Mouse (Mus musculus) midbrain, embryonic 15.5 days (tissue): ENCODE data around the gene Prkag2. TPM values are rescaled to one million over a fixed set of nuclear protein-coding genes. Genes with fewer than 3 reads are reported as not detected.

Source experiments
- ATAC-seq: fragments of 200-750 bp; cut with Nextera tagmentation; replicated peaks from 2 replicates; pipeline ENCODE4 v1.8.0; 2017; ENCODE audit warnings: moderate TSS enrichment
- H3K27ac ChIP-seq: fragments of 300-500 bp; sonication (generic); 2 replicates; pipeline ENCODE4 v1.5.1; 2015; ENCODE audit warnings: mild to moderate bottlenecking, inconsistent platforms
- H3K27me3 ChIP-seq: fragments of 300-500 bp; sonication (generic); replicated peaks from 2 replicates; pipeline ENCODE4 v1.6.1; 2015; ENCODE audit warnings: inconsistent platforms
- H3K36me3 ChIP-seq: fragments of 300-500 bp; sonication (generic); replicated peaks from 2 replicates; pipeline ENCODE4 v1.6.1; 2015; ENCODE audit warnings: inconsistent platforms
- H3K4me1 ChIP-seq: fragments of 300-500 bp; sonication (generic); 2 replicates; pipeline ENCODE4 v1.6.1; 2015; ENCODE audit warnings: inconsistent platforms
- H3K4me2 ChIP-seq: fragments of 300-500 bp; sonication (generic); 2 replicates; pipeline ENCODE4 v1.6.1; 2015; ENCODE audit warnings: inconsistent platforms, mild to moderate bottlenecking, moderate library complexity
- H3K4me3 ChIP-seq: fragments of 300-500 bp; sonication (generic); 2 replicates; pipeline ENCODE4 v1.5.1; 2015; ENCODE audit warnings: mild to moderate bottlenecking, inconsistent platforms
- H3K9ac ChIP-seq: fragments of 300-500 bp; sonication (generic); 2 replicates; pipeline ENCODE4 v1.6.1; 2015; ENCODE audit warnings: mild to moderate bottlenecking, inconsistent platforms
- H3K9me3 ChIP-seq: fragments of 300-500 bp; sonication (generic); 2 replicates; pipeline ENCODE4 v1.6.1; 2016; ENCODE audit warnings: inconsistent platforms
- WGBS: fragments of 180-500 bp; shearing (Covaris S2); methylation state at CpG from one replicate; pipeline ENCODE4 v1.1.7; 2015; ENCODE audit warnings: mixed read lengths; 5-methylcytosine and 5-hydroxymethylcytosine counted together
- polyA plus RNA-seq: library from polyadenylated mRNA; unstranded; fragments of >200 nt; fragmentation: Nextera tagmentation; extraction: Ambion mirVana; gene quantifications from 2 replicates; pipeline ENCODE4 v1.2.1, GENCODE M21; 2015

Gene Prkag2
- polyA plus RNA-seq, 1 experiment from 2014 or later: 102 TPM

DNA sequence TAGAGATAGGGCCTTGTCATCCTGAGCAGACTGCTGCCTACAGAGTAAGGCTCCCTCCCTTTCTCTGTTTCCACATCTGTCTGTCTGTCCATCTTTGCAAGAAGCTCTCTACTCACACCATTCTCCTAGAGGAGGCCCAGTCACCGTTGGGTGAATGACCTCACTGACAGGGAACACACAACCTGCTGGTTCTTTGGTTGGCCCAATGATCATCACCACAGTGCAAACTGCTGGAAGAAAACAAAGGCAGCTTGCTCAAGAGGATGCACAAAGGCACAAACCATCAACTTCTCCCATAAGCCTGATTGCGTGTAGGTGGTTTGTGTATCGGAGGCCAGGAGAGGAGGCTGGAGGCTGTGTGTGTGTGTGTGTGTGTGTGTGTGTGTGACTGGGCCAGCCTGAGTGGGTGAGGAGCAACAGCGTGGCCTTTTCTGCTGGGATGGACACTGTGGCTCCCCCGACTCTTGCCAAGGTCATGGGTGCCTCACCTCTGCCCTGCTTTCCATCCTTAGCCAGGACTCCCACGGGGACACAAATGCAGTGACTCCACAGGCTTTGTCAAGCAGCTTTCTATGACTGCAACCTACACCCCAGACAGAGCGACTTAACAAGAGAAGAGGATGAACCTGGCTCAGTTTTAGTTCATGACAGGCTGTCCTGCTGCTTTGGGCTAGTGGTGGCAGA, 149.4 kb downstream of the Prkag2 start:
- H3K9ac ChIP-seq: no peak overlapping the region
- no peaks in the 10 kb centered on the region for H3K9me3 ChIP-seq
- H3K27ac ChIP-seq: no peak overlapping the region
- WGBS: 77% methylated on average over 7 of the region's 7 CpGs
- H3K4me3 ChIP-seq: no peak overlapping the region
- ATAC-seq: no peak
- no peaks in the 10 kb centered on the region for H3K36me3 ChIP-seq
- H3K27me3 ChIP-seq: no peaks in the 10 kb centered on the region
- H3K4me1 ChIP-seq: peaks cover 2% of the 10 kb centered on the region; the same call in 1 of the 2 replicates
- H3K4me2 ChIP-seq: no peak overlapping the region

DNA sequence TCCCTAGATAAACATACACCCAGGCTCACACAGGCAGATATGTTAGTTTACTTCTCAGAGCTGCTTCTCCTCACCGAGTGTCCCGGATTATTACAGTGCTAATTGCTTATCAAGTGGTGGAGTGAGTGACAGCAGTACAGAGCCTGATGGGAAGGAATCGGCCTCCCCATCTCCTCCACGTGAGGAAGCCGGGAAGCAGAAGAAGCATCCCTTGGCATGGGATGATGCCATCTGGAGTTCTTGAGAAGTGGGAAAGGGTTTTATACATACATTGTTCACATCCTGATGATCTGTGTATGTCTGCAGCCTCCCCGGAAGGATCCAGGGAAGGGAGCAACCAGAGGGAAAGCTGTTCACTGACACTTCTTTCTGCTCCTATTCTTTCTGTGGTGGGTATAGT, 150.4 kb downstream of the Prkag2 start:
- peaks cover 2% of the 10 kb centered on the region; the same call in 1 of the 2 replicates for H3K4me1 ChIP-seq
- H3K36me3 ChIP-seq: no peaks in the 10 kb centered on the region
- H3K9ac ChIP-seq: no peak overlapping the region
- H3K4me2 ChIP-seq: no peak overlapping the region
- H3K4me3 ChIP-seq: no peak overlapping the region
- WGBS: 84% methylated on average over 6 of the region's 6 CpGs
- H3K27me3 ChIP-seq: no peaks in the 10 kb centered on the region
- no peak overlapping the region for H3K27ac ChIP-seq
- no peak for ATAC-seq
- H3K9me3 ChIP-seq: no peaks in the 10 kb centered on the region

DNA sequence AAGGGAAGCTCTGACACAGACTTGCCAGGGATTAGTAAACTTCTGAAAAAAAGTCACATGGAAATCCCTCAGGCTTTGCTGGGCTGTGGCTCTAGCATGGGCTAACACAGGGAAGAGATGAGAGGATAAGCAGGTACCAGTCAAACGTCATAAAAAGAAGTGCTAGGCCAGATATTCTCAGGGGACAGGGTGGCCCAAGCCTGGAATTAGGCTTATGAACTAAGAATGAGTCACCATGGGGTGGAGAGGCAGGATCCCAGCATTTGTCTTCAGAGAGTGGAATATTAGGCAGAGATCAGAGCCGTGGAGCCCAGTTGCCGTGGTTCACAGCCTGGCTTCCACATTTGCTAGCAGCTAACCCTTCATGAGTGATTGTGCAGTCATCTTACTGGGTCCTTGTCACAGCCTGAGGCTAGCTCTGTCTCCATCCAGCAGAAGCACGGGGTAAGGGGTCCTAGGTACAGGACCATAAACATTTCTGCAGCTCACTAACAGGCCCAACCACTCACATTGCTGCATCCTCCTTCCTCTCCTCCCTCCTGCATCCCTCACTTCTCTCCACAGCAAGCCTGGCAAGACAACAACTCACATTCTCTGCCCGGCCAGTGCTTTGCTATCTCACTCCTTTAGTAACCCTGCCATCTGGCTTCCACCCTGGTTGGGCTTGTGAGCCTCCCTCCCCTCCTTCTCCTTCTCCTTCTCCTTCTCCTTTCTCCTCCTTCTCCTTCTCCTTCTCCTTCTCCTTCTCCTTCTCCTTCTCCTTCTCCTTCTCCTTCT, 162.2 kb downstream of the Prkag2 start:
- Histone ChIP-seq H3K36me3 (no peaks in the 10 kb centered on the region), H3K27me3 (no peaks in the 10 kb centered on the region), H3K4me3 (no peak overlapping the region), H3K4me1 (no peaks in the 10 kb centered on the region), H3K9me3 (no peaks in the 10 kb centered on the region), H3K27ac (no peak overlapping the region), H3K9ac (no peak overlapping the region), H3K4me2 (no peak overlapping the region)
- 69% methylated on average over 5 of the region's 5 CpGs for WGBS
- no peak for ATAC-seq

DNA sequence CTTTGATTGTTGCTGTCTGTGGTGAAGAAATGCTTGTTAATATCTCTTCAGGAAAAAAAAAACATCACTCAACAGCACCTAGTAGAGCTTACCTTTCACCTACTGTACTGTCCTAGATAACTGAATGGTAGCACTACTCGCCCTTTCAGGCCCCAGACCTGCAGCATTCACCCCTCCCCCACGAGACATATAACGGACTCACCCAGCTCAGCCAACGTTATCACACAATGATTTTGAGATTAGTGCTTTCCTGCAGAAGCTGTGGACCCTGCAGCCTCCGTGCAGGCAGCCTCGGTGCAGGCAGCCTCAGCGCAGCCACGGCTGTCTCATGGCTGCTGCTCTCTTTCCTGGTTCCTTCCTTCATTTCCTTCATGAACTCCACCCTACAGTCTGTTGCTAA, 164.0 kb downstream of the Prkag2 start:
- no peak overlapping the region for H3K4me3 ChIP-seq
- no peak overlapping the region for H3K27ac ChIP-seq
- H3K4me1 ChIP-seq: no peaks in the 10 kb centered on the region
- no peaks in the 10 kb centered on the region for H3K27me3 ChIP-seq
- no peaks in the 10 kb centered on the region for H3K9me3 ChIP-seq
- H3K9ac ChIP-seq: no peak overlapping the region
- WGBS: 74% methylated on average over 8 of the region's 8 CpGs
- H3K36me3 ChIP-seq: no peaks in the 10 kb centered on the region
- no peak for ATAC-seq
- no peak overlapping the region for H3K4me2 ChIP-seq

DNA sequence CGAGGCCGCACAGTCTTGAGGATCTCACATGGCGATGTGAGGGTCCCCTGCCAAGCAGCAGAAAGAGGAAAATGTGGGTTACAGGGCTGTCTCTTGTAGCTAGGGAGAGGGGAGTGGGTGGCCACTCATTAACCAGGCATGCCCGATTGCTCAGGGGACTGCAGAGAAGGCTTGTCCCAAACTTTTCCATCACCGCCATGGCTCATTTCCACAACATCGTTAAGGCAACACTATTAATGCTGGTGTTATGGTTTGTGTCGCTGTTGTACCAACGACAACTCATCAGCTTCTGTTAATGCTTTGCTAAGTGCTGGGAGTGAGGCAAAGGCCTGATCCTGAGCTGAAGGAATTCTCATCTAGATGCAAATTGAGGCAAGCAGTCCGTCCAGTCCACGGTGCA, 165.0 kb downstream of the Prkag2 start:
- Histone ChIP-seq H3K4me3 (no peak overlapping the region), H3K27ac (no peak overlapping the region), H3K9me3 (no peaks in the 10 kb centered on the region), H3K27me3 (no peaks in the 10 kb centered on the region), H3K4me1 (no peaks in the 10 kb centered on the region), H3K9ac (no peak overlapping the region), H3K36me3 (no peaks in the 10 kb centered on the region), H3K4me2 (no peak overlapping the region)
- 89% methylated on average over 10 of the region's 10 CpGs for WGBS
- no peak for ATAC-seq

DNA sequence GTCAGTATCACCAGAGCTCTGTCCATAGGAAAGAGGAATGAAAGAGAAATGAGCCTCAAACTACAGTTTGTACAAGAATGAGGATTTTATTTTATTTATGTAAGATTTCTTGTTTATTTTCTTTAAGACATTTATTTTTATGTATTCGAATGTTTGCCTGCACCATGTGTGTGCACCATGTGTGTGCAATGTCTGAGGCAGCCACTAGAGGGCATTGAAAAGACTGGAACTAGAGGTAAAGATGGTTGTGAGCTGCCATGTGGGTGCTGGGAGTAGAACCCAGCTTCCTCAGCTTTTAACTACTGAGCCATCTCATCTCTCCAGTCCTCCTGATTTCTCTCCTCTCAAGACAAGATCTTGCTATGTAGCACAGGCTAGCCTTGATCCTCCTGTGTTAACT, 166.7 kb downstream of the Prkag2 start:
- Histone ChIP-seq H3K4me1 (no peaks in the 10 kb centered on the region), H3K27ac (no peak overlapping the region), H3K27me3 (no peaks in the 10 kb centered on the region), H3K9ac (no peak overlapping the region), H3K4me2 (no peak overlapping the region), H3K9me3 (no peaks in the 10 kb centered on the region), H3K36me3 (no peaks in the 10 kb centered on the region), H3K4me3 (no peak overlapping the region)
- 92% methylated on average over 1 of the region's 1 CpGs for WGBS
- no peak for ATAC-seq

DNA sequence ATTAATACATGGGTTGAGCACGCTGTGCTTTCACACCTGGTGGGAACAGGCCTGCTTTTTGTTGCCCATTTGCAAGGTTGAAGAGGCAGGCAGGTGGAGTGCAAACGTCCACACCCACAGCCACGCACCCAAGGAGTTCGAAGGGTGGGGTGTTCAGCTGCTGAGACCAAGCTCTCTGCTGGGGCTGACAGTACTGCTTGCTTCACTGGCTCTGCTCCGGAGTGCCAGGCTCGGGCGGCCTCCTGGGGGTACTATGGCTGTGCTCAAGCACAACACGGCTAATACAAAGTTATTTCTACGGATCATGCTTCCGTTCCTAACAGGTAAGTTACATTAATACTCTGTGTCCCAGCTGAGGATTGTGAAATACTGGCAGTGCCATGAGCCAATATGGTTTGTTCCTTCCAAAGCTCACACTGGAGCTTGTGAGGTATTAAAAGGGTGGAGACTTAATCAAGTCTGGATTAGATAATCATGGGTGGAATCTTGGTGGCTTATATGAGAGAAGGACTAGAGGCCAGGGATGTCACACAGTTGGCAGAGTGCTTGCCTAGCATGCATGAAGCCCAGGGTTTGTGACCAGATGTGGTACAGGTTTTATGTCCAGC, 168.8 kb downstream of the Prkag2 start:
- Histone ChIP-seq H3K9ac (no peak overlapping the region), H3K9me3 (no peaks in the 10 kb centered on the region), H3K4me1 (no peaks in the 10 kb centered on the region), H3K27ac (no peak overlapping the region), H3K4me3 (no peak overlapping the region), H3K36me3 (no peaks in the 10 kb centered on the region), H3K27me3 (no peaks in the 10 kb centered on the region), H3K4me2 (no peak overlapping the region)
- no peak for ATAC-seq
- WGBS: 80% methylated on average over 10 of the region's 10 CpGs

DNA sequence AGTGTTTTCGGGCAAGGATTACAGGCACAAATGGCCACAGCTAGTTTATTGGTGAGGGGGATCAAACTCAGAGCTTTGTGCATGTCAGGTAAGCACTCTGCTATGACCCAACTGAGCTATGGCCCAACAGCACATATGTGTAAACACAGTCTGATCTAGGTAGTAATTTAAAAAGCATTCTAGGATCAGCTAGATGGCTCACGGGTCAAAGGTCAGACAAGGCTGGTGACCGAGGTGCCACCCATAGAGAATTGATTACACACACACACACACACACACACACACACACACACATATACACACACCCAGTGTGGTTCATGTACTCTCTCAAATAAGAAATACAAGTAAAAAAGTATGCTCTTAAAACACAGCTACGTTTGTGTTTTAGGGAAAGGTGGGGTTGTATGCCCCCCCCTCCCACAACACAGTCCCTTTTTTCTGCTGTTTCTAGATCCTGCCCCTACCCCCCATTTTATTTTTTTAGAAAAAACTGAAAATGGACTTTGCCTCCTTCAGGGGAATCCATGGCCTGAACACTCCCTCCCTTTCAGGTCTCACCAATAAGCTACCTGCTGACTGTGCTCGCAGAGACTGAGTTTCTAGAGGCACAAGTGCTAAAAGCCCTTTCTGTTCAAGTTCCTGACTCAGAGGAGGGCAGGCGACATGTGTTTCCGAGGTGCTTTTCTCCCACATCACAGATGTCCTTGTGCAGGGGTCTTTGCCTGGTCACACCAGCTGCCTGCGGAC, 169.4 kb downstream of the Prkag2 start:
- 80% methylated on average over 8 of the region's 8 CpGs for WGBS
- no peak overlapping the region for H3K9ac ChIP-seq
- no peak overlapping the region for H3K4me3 ChIP-seq
- H3K27me3 ChIP-seq: no peaks in the 10 kb centered on the region
- H3K9me3 ChIP-seq: no peaks in the 10 kb centered on the region
- H3K36me3 ChIP-seq: no peaks in the 10 kb centered on the region
- no peak overlapping the region for H3K4me2 ChIP-seq
- no peak for ATAC-seq
- no peaks in the 10 kb centered on the region for H3K4me1 ChIP-seq
- H3K27ac ChIP-seq: no peak overlapping the region

DNA sequence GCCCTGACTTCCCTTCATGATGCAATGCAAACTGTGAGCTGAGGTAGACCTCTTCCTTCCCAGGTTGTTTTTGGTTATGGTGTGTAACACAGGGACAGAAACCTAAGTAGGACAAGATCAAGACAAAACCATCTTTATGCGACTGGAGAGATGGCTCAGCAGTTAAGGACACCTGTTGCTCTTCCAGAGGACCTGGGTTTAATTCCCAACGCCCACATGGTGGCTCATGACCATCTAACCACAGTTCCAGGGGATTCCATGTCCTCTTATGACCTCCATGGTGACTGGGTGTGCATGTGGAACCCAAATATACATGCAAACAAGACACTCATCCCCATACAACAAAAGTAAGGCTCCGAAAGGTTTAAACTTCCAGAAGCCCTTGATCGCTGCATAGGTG, 171.6 kb downstream of the Prkag2 start:
- H3K9ac ChIP-seq: no peak overlapping the region
- no peaks in the 10 kb centered on the region for H3K4me1 ChIP-seq
- H3K9me3 ChIP-seq: no peaks in the 10 kb centered on the region
- H3K27me3 ChIP-seq: no peaks in the 10 kb centered on the region
- H3K36me3 ChIP-seq: no peaks in the 10 kb centered on the region
- H3K27ac ChIP-seq: no peak overlapping the region
- no peak for ATAC-seq
- whole genome bisulfite sequencing: 93% methylated on average over 4 of the region's 4 CpGs
- no peak overlapping the region for H3K4me2 ChIP-seq
- no peak overlapping the region for H3K4me3 ChIP-seq

DNA sequence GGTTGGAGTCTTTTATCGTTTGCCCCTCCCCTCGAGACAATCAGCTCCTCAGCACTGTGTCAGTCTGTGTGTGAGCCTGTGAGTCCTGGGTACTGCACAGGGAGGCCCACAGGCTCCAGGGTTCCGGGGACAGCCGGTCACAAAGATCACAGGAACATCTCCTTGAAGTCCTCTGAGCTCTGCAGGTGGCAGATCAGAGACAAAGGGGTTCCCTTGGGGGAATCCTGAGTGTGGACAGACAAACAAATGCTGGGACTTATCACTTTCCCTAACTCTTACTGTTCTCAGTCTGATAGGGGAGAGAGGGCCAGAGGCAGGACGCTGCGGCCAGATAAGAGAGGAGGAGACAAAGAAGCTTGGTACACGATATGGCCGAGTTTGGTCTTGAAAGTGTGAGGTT, 172.7 kb downstream of the Prkag2 start:
- no peaks in the 10 kb centered on the region for H3K9me3 ChIP-seq
- H3K4me3 ChIP-seq: no peak overlapping the region
- H3K9ac ChIP-seq: no peak overlapping the region
- H3K36me3 ChIP-seq: no peaks in the 10 kb centered on the region
- H3K27me3 ChIP-seq: no peaks in the 10 kb centered on the region
- no peak for ATAC-seq
- 14% methylated on average over 8 of the region's 8 CpGs for WGBS
- no peaks in the 10 kb centered on the region for H3K4me1 ChIP-seq
- no peak overlapping the region for H3K27ac ChIP-seq
- no peak overlapping the region for H3K4me2 ChIP-seq

DNA sequence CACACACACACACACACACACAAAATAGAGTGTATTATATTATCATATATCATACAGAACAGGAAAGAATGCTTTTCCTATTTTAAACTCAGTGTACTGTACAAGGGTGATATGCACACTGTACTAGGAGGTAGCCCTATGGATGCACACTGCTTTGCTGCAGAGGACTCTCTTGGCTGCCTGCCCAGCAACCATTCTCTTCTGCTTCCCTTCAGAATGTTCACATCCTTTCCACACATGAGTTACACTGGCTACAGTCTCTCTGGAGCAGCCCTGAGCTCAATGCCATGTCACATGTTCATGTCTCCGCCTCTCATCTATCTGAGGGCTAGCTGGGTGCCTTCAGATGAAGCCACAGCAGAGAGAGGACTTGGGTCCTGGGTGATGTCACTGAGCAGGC, 181.3 kb downstream of the Prkag2 start:
- no peak overlapping the region for H3K27ac ChIP-seq
- H3K9me3 ChIP-seq: no peaks in the 10 kb centered on the region
- no peak overlapping the region for H3K9ac ChIP-seq
- no peaks in the 10 kb centered on the region for H3K27me3 ChIP-seq
- ATAC-seq: 0 out of 2 replicates have a peak, but pooled peaks have one; percentile 30
- 75% methylated on average over 1 of the region's 1 CpGs for WGBS
- H3K4me2 ChIP-seq: no peak overlapping the region
- H3K4me3 ChIP-seq: no peak overlapping the region
- no peaks in the 10 kb centered on the region for H3K36me3 ChIP-seq
- no peaks in the 10 kb centered on the region for H3K4me1 ChIP-seq

DNA sequence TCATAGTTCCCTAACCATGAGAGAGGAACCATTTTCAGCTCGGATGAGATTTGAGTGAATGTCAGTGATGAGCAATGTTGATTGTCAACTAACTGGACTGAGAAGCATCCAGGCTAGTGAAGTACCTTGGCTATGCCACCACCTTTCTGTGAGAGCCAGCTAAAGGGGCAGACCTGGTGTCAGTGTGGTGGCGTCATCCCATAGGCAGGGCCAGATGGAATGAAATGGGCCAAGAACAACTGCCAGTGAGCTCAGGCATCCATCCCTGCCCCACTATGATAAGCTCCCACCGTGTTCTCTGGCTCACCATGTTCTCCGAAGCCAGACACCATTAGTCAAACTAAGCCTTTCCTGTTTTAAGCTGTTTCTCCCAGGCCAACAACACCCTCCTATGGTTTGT, 183.9 kb downstream of the Prkag2 start:
- Histone ChIP-seq H3K36me3 (no peaks in the 10 kb centered on the region), H3K27me3 (no peaks in the 10 kb centered on the region), H3K4me2 (no peak overlapping the region), H3K4me3 (no peak overlapping the region), H3K27ac (no peak overlapping the region), H3K9me3 (no peaks in the 10 kb centered on the region), H3K4me1 (no peaks in the 10 kb centered on the region), H3K9ac (no peak overlapping the region)
- no peak for ATAC-seq
- WGBS: 94% methylated on average over 4 of the region's 4 CpGs
